Mouse (Mus musculus): ENCODE measurements at regions not wholly inside any gene's neighbourhood (a gene's known extent, or its start where the extent isn't known, plus 50 kb on each side); places are given as distances from the start of the nearest gene placed in this dataset.

- no peak for DNase-seq (ENCODE audit: low read depth, low spot score)
Observed at GRCm38 (mm10) chr7:74224378-74224777, 210.9 kb upstream of the St8sia2 start.

GRCm38 (mm10) chr7:74200661-74201060 lies 187.2 kb upstream of the St8sia2 start:
- no peak for DNase-seq (ENCODE audit: low read depth, low spot score)

GRCm38 (mm10) chr7:74198796-74199195 lies 185.3 kb upstream of the St8sia2 start:
- DNase-seq (ENCODE audit: low read depth, low spot score), result peak; percentile 10

GRCm38 (mm10) chr7:74184661-74185060 lies 171.2 kb upstream of the St8sia2 start:
- DNase-seq (ENCODE audit: low read depth, low spot score), result no peak

GRCm38 (mm10) chr7:74174206-74174605 lies 160.7 kb upstream of the St8sia2 start:
- DNase-seq (ENCODE audit: low read depth, low spot score), result no peak

GRCm38 (mm10) chr7:74173230-74173612 lies 159.7 kb upstream of the St8sia2 start:
- no peak for DNase-seq (ENCODE audit: low read depth, low spot score)

- DNase-seq (ENCODE audit: low read depth, low spot score), result no peak
Observed at GRCm38 (mm10) chr7:74172504-74173229, 159.2 kb upstream of the St8sia2 start.

GRCm38 (mm10) chr7:74151590-74151989 lies 138.1 kb upstream of the St8sia2 start:
- DNase-seq (ENCODE audit: low read depth, low spot score), result no peak

GRCm38 (mm10) chr7:74143236-74143635 lies 129.7 kb upstream of the St8sia2 start:
- DNase-seq (ENCODE audit: low read depth, low spot score), result no peak

GRCm38 (mm10) chr7:74138169-74138568 lies 124.7 kb upstream of the St8sia2 start:
- no peak for DNase-seq (ENCODE audit: low read depth, low spot score)

GRCm38 (mm10) chr7:74130206-74130836 lies 116.8 kb upstream of the St8sia2 start:
- peak; percentile 39 for DNase-seq (ENCODE audit: low read depth, low spot score)

- DNase-seq (ENCODE audit: low read depth, low spot score), result no peak
Observed at GRCm38 (mm10) chr7:74112071-74112470, 98.6 kb upstream of the St8sia2 start.

GRCm38 (mm10) chr7:74108347-74108746 lies 94.9 kb upstream of the St8sia2 start:
- no peak for DNase-seq (ENCODE audit: low read depth, low spot score)

GRCm38 (mm10) chr7:74107176-74107928 lies 93.9 kb upstream of the St8sia2 start:
- no peak for DNase-seq (ENCODE audit: low read depth, low spot score)

- no peak for DNase-seq (ENCODE audit: low read depth, low spot score)
Observed at GRCm38 (mm10) chr7:74091402-74092025, 78.0 kb upstream of the St8sia2 start.

- DNase-seq (ENCODE audit: low read depth, low spot score), result no peak
Observed at GRCm38 (mm10) chr7:74080846-74081235, 67.4 kb upstream of the St8sia2 start.

- no peak for DNase-seq (ENCODE audit: low read depth, low spot score)
Observed at GRCm38 (mm10) chr7:74080079-74080845, 66.8 kb upstream of the St8sia2 start.

- no peak for DNase-seq (ENCODE audit: low read depth, low spot score)
Observed at GRCm38 (mm10) chr7:74072632-74073031, 59.1 kb upstream of the St8sia2 start.

- DNase-seq (ENCODE audit: low read depth, low spot score), result no peak
Observed at GRCm38 (mm10) chr7:74070836-74071235, 57.3 kb upstream of the St8sia2 start.

GRCm38 (mm10) chr7:74065449-74066099 lies 52.1 kb upstream of the St8sia2 start:
- no peak for DNase-seq (ENCODE audit: low read depth, low spot score)
